17 mouse cellular contexts compared by ENCODE assay signal in the genomic region with DNA sequence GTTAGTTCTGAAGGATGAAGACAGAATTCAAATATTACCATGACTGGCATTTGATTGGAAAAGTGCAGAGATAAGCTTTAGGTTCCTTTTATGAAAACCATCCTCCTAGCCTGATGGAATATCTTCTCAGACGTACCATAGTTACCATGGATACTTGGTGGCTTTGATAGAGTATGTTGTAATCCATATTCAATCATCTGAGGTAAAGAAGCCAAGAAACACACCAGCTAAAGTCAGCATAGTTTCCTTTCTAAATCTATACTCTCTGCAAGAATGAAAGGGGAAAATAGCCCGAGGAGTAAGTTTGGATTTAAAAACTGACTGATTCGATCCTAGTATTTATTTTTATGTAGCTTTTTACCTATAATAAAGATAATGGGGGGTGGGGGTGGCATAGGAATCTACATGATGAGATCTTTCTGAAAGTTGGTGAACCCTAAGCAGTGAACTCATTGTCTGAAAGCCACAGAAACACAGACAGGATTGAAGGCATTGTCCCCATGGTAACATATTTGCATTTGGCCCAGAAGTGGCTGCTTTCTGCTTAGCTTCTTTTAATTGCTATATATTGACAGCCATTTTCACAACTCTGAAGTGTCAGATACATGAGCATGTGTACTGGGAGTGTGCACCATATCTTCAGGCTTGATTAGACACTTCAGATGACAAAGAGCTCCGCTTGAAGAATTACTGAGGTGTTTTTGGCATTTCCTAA.
DNase-seq lines count a peak whose midpoint lies in the region; ATAC-seq and TF ChIP-seq lines count a peak whose summit lies in the region.
"Had no signal": no experiment of that assay in that cellular context is flagged by ENCODE, and none has a peak within 500 bp of the region (broad histone marks: within the 10 kb centered on the region; RNA-seq: fewer than 3 reads in every experiment).

No protein-coding gene starts in this region.

- TF ChIP-seq POLR2A in thymus, adult 2 months (IDR thresholded peaks at IDR 0.05; ENCODE audit: control insufficient read depth, extremely low read depth, insufficient read depth, low read length, poor library complexity) = no peak

- ATAC-seq in hindbrain, embryonic 11.5 days (ENCODE audit: low FRiP score) = peak; percentile 62
- no peak for ATAC-seq in hindbrain, postnatal 0 days
- ATAC-seq in forebrain, embryonic 16.5 days = peak; percentile 90
- 0 out of 2 replicates have a peak, but pooled peaks have one; percentile 65 for ATAC-seq in midbrain, embryonic 13.5 days
- ATAC-seq: lung, postnatal 0 days had no signal

- no peaks in the 10 kb centered on the region for H3K27me3 ChIP-seq in hindbrain, embryonic 11.5 days (ENCODE audit: control insufficient read depth, insufficient read depth, low read length)
- H3K27me3 ChIP-seq in hindbrain, postnatal 0 days (ENCODE audit: insufficient read depth, low read length) = no peaks in the 10 kb centered on the region
- no peaks in the 10 kb centered on the region for H3K27me3 ChIP-seq in forebrain, embryonic 16.5 days (replicated peaks; ENCODE audit: control insufficient read depth, insufficient read depth, low read length)
- H3K27me3 ChIP-seq in midbrain, embryonic 13.5 days = no peaks in the 10 kb centered on the region
- H3K27me3 ChIP-seq in thymus, adult 2 months (ENCODE audit: control insufficient read depth, insufficient read depth, low read length) = no peaks in the 10 kb centered on the region
- H3K27me3 ChIP-seq: kidney, embryonic 15.5 days; neural tube, embryonic 15.5 days had no signal

- DNase-seq in hindbrain, embryonic 11.5 days (ENCODE audit: low spot score) = no peak
- no peak for DNase-seq in hindbrain, postnatal 0 days (ENCODE audit: low spot score)
- DNase-seq in thymus, adult 2 months = no peak
- DNase-seq in spleen, postnatal 4 days (ENCODE audit: low spot score in 2 of 2) = no peak
- DNase-seq in thymus, postnatal 0 days (ENCODE audit: low spot score) = no peak
- DNase-seq: adrenal gland, postnatal 36 days; cerebellum, adult 9-11 months; heart, postnatal 14 days; right cerebral cortex, postnatal 4 days had no signal

- 62% methylated on average over 4 of the region's 4 CpGs for WGBS in hindbrain, embryonic 11.5 days
- 36% methylated on average over 4 of the region's 4 CpGs for WGBS in hindbrain, postnatal 0 days
- 41% methylated on average over 4 of the region's 4 CpGs for WGBS in forebrain, embryonic 16.5 days
- WGBS in midbrain, embryonic 13.5 days = 37% methylated on average over 4 of the region's 4 CpGs
- WGBS in thymus, adult 2 months = 96% methylated on average over 4 of the region's 4 CpGs

- no peak for TF ChIP-seq CTCF in hindbrain, postnatal 0 days (IDR thresholded peaks at IDR 0.05; ENCODE audit: low read depth)
- no peak for TF ChIP-seq CTCF in thymus, adult 2 months (IDR thresholded peaks at IDR 0.05; ENCODE audit: borderline replicate concordance, control insufficient read depth, extremely low read depth, insufficient read depth, low read length, poor library complexity)

- no peak overlapping the region for H3K4me3 ChIP-seq in hindbrain, embryonic 11.5 days (ENCODE audit: low read depth, low read length)
- H3K4me3 ChIP-seq in hindbrain, postnatal 0 days (ENCODE audit: low read length) = no peak overlapping the region
- no peak overlapping the region for H3K4me3 ChIP-seq in forebrain, embryonic 16.5 days (replicated peaks; ENCODE audit: low read length)
- H3K4me3 ChIP-seq in midbrain, embryonic 13.5 days (replicated peaks) = no peak overlapping the region
- no peak overlapping the region for H3K4me3 ChIP-seq in thymus, adult 2 months (ENCODE audit: control insufficient read depth, insufficient read depth, low read length)
- H3K4me3 ChIP-seq: heart, embryonic 10.5 days; kidney, embryonic 15.5 days; myocyte; neural tube, embryonic 15.5 days had no signal

- no peaks in the 10 kb centered on the region for H3K9me3 ChIP-seq in hindbrain, embryonic 11.5 days (ENCODE audit: control insufficient read depth, low read length)
- 0 out of 2 replicates have a peak, but pooled peaks cover 3% of the 10 kb centered on the region for H3K9me3 ChIP-seq in hindbrain, postnatal 0 days (ENCODE audit: low read length)
- H3K9me3 ChIP-seq in forebrain, embryonic 16.5 days (ENCODE audit: control insufficient read depth, low read length) = peaks cover 4% of the 10 kb centered on the region; the same call in 1 of the 2 replicates
- H3K9me3 ChIP-seq in midbrain, embryonic 13.5 days = peaks cover 5% of the 10 kb centered on the region; the same call in 1 of the 2 replicates
- H3K9me3 ChIP-seq: heart, embryonic 10.5 days; kidney, embryonic 15.5 days had no signal

- no peak overlapping the region for H3K27ac ChIP-seq in hindbrain, embryonic 11.5 days (ENCODE audit: low read depth, low read length)
- no peak overlapping the region for H3K27ac ChIP-seq in hindbrain, postnatal 0 days
- peak overlapping the region; percentile 56 for H3K27ac ChIP-seq in forebrain, embryonic 16.5 days (ENCODE audit: low read length)
- no peak overlapping the region for H3K27ac ChIP-seq in midbrain, embryonic 13.5 days
- H3K27ac ChIP-seq in thymus, adult 2 months (ENCODE audit: control insufficient read depth, insufficient read depth, low read length) = no peak overlapping the region
- H3K27ac ChIP-seq: heart, embryonic 10.5 days; kidney, embryonic 15.5 days; liver, embryonic 14.5 days; neural tube, embryonic 15.5 days had no signal

- no peaks in the 10 kb centered on the region for H3K4me1 ChIP-seq in hindbrain, embryonic 11.5 days (replicated peaks; ENCODE audit: control insufficient read depth, insufficient read depth, low read length)
- H3K4me1 ChIP-seq in hindbrain, postnatal 0 days (ENCODE audit: insufficient read depth, low read length) = 0 out of 2 replicates have a peak, but pooled peaks cover 3% of the 10 kb centered on the region
- H3K4me1 ChIP-seq in forebrain, embryonic 16.5 days (replicated peaks; ENCODE audit: control insufficient read depth, insufficient read depth, low read length) = peaks cover 15% of the 10 kb centered on the region
- H3K4me1 ChIP-seq in midbrain, embryonic 13.5 days (replicated peaks) = peaks cover 31% of the 10 kb centered on the region
- no peaks in the 10 kb centered on the region for H3K4me1 ChIP-seq in thymus, adult 2 months (replicated peaks; ENCODE audit: control insufficient read depth, insufficient read depth, low read length)
- H3K4me1 ChIP-seq: kidney, embryonic 15.5 days; neural tube, embryonic 15.5 days had no signal

- H3K36me3 ChIP-seq in hindbrain, embryonic 11.5 days (ENCODE audit: control insufficient read depth, insufficient read depth, low read length) = peaks cover 4% of the 10 kb centered on the region; the same call in 1 of the 2 replicates
- H3K36me3 ChIP-seq in hindbrain, postnatal 0 days (ENCODE audit: insufficient read depth, low read length) = 0 out of 2 replicates have a peak, but pooled peaks cover 3% of the 10 kb centered on the region
- H3K36me3 ChIP-seq in forebrain, embryonic 16.5 days (ENCODE audit: control insufficient read depth, insufficient read depth) = no peaks in the 10 kb centered on the region
- H3K36me3 ChIP-seq in midbrain, embryonic 13.5 days = peaks cover 17% of the 10 kb centered on the region
- H3K36me3 ChIP-seq in thymus, adult 2 months (ENCODE audit: control insufficient read depth, insufficient read depth, low read length) = peaks cover 13% of the 10 kb centered on the region

- H3K4me2 ChIP-seq in hindbrain, embryonic 11.5 days (replicated peaks; ENCODE audit: low read depth, low read length) = no peak overlapping the region
- H3K4me2 ChIP-seq in hindbrain, postnatal 0 days (ENCODE audit: low read depth, low read length) = no peak overlapping the region
- H3K4me2 ChIP-seq in forebrain, embryonic 16.5 days (ENCODE audit: low read length) = no peak overlapping the region
- no peak overlapping the region for H3K4me2 ChIP-seq in midbrain, embryonic 13.5 days (replicated peaks)
- H3K4me2 ChIP-seq: kidney, embryonic 15.5 days; neural tube, embryonic 15.5 days had no signal

- no peak overlapping the region for H3K9ac ChIP-seq in hindbrain, embryonic 11.5 days (ENCODE audit: low read depth, low read length)
- no peak overlapping the region for H3K9ac ChIP-seq in hindbrain, postnatal 0 days (replicated peaks; ENCODE audit: low read length)
- no peak overlapping the region for H3K9ac ChIP-seq in forebrain, embryonic 16.5 days (replicated peaks; ENCODE audit: low read depth, low read length)
- H3K9ac ChIP-seq in midbrain, embryonic 13.5 days (replicated peaks) = no peak overlapping the region
- H3K9ac ChIP-seq: kidney, embryonic 15.5 days; liver, embryonic 14.5 days; neural tube, embryonic 15.5 days had no signal
